Mouse (Mus musculus): ENCODE results near the gene Ppp1r15b. TPM values are rescaled to one million over a fixed set of nuclear protein-coding genes. Genes with fewer than 3 reads are reported as not detected.

The Ppp1r15b gene
- polyA plus RNA-seq, 1 experiment from 2014 or later: 29.6 TPM

- no peaks in the 10 kb centered on the region for H3K4me1 ChIP-seq (replicated peaks; ENCODE audit: control insufficient read depth, insufficient read depth, low read length)
- DNase-seq (ENCODE audit: low spot score): no peak
- H3K9ac ChIP-seq: no peak overlapping the region
- ATAC-seq (ENCODE audit: low FRiP score): no peak
- H3K36me3 ChIP-seq (replicated peaks; ENCODE audit: control insufficient read depth, insufficient read depth): peaks cover 79% of the 10 kb centered on the region
- H3K27me3 ChIP-seq (ENCODE audit: control insufficient read depth, insufficient read depth, low read length): no peaks in the 10 kb centered on the region
- no peak overlapping the region for H3K4me2 ChIP-seq (replicated peaks)
- H3K9me3 ChIP-seq (ENCODE audit: control insufficient read depth, low read length): no peaks in the 10 kb centered on the region
- no peak overlapping the region for H3K27ac ChIP-seq
- 92% methylated on average over 4 of the region's 4 CpGs for WGBS
- no peak overlapping the region for H3K4me3 ChIP-seq (replicated peaks; ENCODE audit: low read length)
Observed at GRCm38 (mm10) chr1:133089415-133089814, 41.5 kb upstream of the Ppp1r15b start.

GRCm38 (mm10) chr1:133090641-133091040 is 40.3 kb upstream of the Ppp1r15b start:
- H3K4me3 ChIP-seq (replicated peaks; ENCODE audit: low read length): no peak overlapping the region
- no peaks in the 10 kb centered on the region for H3K9me3 ChIP-seq (ENCODE audit: control insufficient read depth, low read length)
- DNase-seq (ENCODE audit: low spot score) (no peak), ATAC-seq (ENCODE audit: low FRiP score) (no peak)
- no peak overlapping the region for H3K4me2 ChIP-seq (replicated peaks)
- no peak overlapping the region for H3K9ac ChIP-seq
- H3K27me3 ChIP-seq (ENCODE audit: control insufficient read depth, insufficient read depth, low read length): no peaks in the 10 kb centered on the region
- WGBS: 86% methylated on average over 6 of the region's 6 CpGs
- H3K36me3 ChIP-seq (replicated peaks; ENCODE audit: control insufficient read depth, insufficient read depth): peaks cover 83% of the 10 kb centered on the region
- H3K27ac ChIP-seq: no peak overlapping the region
- no peaks in the 10 kb centered on the region for H3K4me1 ChIP-seq (replicated peaks; ENCODE audit: control insufficient read depth, insufficient read depth, low read length)

GRCm38 (mm10) chr1:133091483-133091882 is 39.5 kb upstream of the Ppp1r15b start:
- peaks cover 91% of the 10 kb centered on the region for H3K36me3 ChIP-seq (replicated peaks; ENCODE audit: control insufficient read depth, insufficient read depth)
- WGBS: 91% methylated on average over 8 of the region's 8 CpGs
- ATAC-seq (ENCODE audit: low FRiP score) (no peak), DNase-seq (ENCODE audit: low spot score) (no peak)
- no peak overlapping the region for H3K27ac ChIP-seq
- H3K4me2 ChIP-seq (replicated peaks): no peak overlapping the region
- H3K9me3 ChIP-seq (ENCODE audit: control insufficient read depth, low read length): no peaks in the 10 kb centered on the region
- no peaks in the 10 kb centered on the region for H3K27me3 ChIP-seq (ENCODE audit: control insufficient read depth, insufficient read depth, low read length)
- H3K4me1 ChIP-seq (replicated peaks; ENCODE audit: control insufficient read depth, insufficient read depth, low read length): no peaks in the 10 kb centered on the region
- H3K9ac ChIP-seq: no peak overlapping the region
- no peak overlapping the region for H3K4me3 ChIP-seq (replicated peaks; ENCODE audit: low read length)

GRCm38 (mm10) chr1:133093719-133094118 is 37.2 kb upstream of the Ppp1r15b start:
- no peak overlapping the region for H3K27ac ChIP-seq
- DNase-seq (ENCODE audit: low spot score): no peak
- no peaks in the 10 kb centered on the region for H3K9me3 ChIP-seq (ENCODE audit: control insufficient read depth, low read length)
- no peaks in the 10 kb centered on the region for H3K27me3 ChIP-seq (ENCODE audit: control insufficient read depth, insufficient read depth, low read length)
- WGBS: 88% methylated on average over 7 of the region's 7 CpGs
- no peak overlapping the region for H3K4me2 ChIP-seq (replicated peaks)
- no peaks in the 10 kb centered on the region for H3K4me1 ChIP-seq (replicated peaks; ENCODE audit: control insufficient read depth, insufficient read depth, low read length)
- H3K36me3 ChIP-seq (replicated peaks; ENCODE audit: control insufficient read depth, insufficient read depth): peaks cover 99% of the 10 kb centered on the region
- ATAC-seq (ENCODE audit: low FRiP score): no peak
- H3K9ac ChIP-seq: no peak overlapping the region
- no peak overlapping the region for H3K4me3 ChIP-seq (replicated peaks; ENCODE audit: low read length)

- H3K4me2 ChIP-seq (replicated peaks): no peak overlapping the region
- no peaks in the 10 kb centered on the region for H3K27me3 ChIP-seq (ENCODE audit: control insufficient read depth, insufficient read depth, low read length)
- DNase-seq (ENCODE audit: low spot score): peak; percentile 81
- peaks cover 98% of the 10 kb centered on the region for H3K36me3 ChIP-seq (replicated peaks; ENCODE audit: control insufficient read depth, insufficient read depth)
- 46% methylated on average over 17 of the region's 17 CpGs for WGBS
- no peaks in the 10 kb centered on the region for H3K4me1 ChIP-seq (replicated peaks; ENCODE audit: control insufficient read depth, insufficient read depth, low read length)
- no peak overlapping the region for H3K27ac ChIP-seq
- H3K4me3 ChIP-seq (replicated peaks; ENCODE audit: low read length): no peak overlapping the region
- no peak overlapping the region for H3K9ac ChIP-seq
- ATAC-seq (ENCODE audit: low FRiP score): peak; percentile 68; the same call in 1 of the 2 replicates
- no peaks in the 10 kb centered on the region for H3K9me3 ChIP-seq (ENCODE audit: control insufficient read depth, low read length)
Observed at GRCm38 (mm10) chr1:133100980-133101798, 29.8 kb upstream of the Ppp1r15b start.

- no peaks in the 10 kb centered on the region for H3K9me3 ChIP-seq (ENCODE audit: control insufficient read depth, low read length)
- H3K4me3 ChIP-seq (replicated peaks; ENCODE audit: low read length): no peak overlapping the region
- H3K27me3 ChIP-seq (ENCODE audit: control insufficient read depth, insufficient read depth, low read length): no peaks in the 10 kb centered on the region
- no peak for ATAC-seq (ENCODE audit: low FRiP score)
- 81% methylated on average over 5 of the region's 5 CpGs for WGBS
- DNase-seq (ENCODE audit: low spot score): no peak
- no peak overlapping the region for H3K9ac ChIP-seq
- no peak overlapping the region for H3K27ac ChIP-seq
- H3K4me2 ChIP-seq (replicated peaks): no peak overlapping the region
- peaks cover 95% of the 10 kb centered on the region for H3K36me3 ChIP-seq (replicated peaks; ENCODE audit: control insufficient read depth, insufficient read depth)
- H3K4me1 ChIP-seq (replicated peaks; ENCODE audit: control insufficient read depth, insufficient read depth, low read length): no peaks in the 10 kb centered on the region
Observed at GRCm38 (mm10) chr1:133102108-133102507, 28.8 kb upstream of the Ppp1r15b start.

GRCm38 (mm10) chr1:133103315-133103714 is 27.6 kb upstream of the Ppp1r15b start:
- Histone ChIP-seq H3K4me1 (replicated peaks; ENCODE audit: control insufficient read depth, insufficient read depth, low read length) (no peaks in the 10 kb centered on the region), H3K27me3 (ENCODE audit: control insufficient read depth, insufficient read depth, low read length) (no peaks in the 10 kb centered on the region), H3K9ac (no peak overlapping the region), H3K36me3 (replicated peaks; ENCODE audit: control insufficient read depth, insufficient read depth) (peaks cover 87% of the 10 kb centered on the region), H3K27ac (no peak overlapping the region), H3K4me3 (replicated peaks; ENCODE audit: low read length) (no peak overlapping the region), H3K4me2 (replicated peaks) (no peak overlapping the region), H3K9me3 (ENCODE audit: control insufficient read depth, low read length) (no peaks in the 10 kb centered on the region)
- ATAC-seq (ENCODE audit: low FRiP score): no peak
- no peak for DNase-seq (ENCODE audit: low spot score)
- 97% methylated on average over 7 of the region's 7 CpGs for WGBS

GRCm38 (mm10) chr1:133103871-133104270 is 27.1 kb upstream of the Ppp1r15b start:
- peaks cover 83% of the 10 kb centered on the region for H3K36me3 ChIP-seq (replicated peaks; ENCODE audit: control insufficient read depth, insufficient read depth)
- WGBS: 92% methylated on average over 6 of the region's 6 CpGs
- no peak overlapping the region for H3K4me2 ChIP-seq (replicated peaks)
- ATAC-seq (ENCODE audit: low FRiP score): no peak
- H3K9ac ChIP-seq: no peak overlapping the region
- no peaks in the 10 kb centered on the region for H3K9me3 ChIP-seq (ENCODE audit: control insufficient read depth, low read length)
- no peak for DNase-seq (ENCODE audit: low spot score)
- no peaks in the 10 kb centered on the region for H3K4me1 ChIP-seq (replicated peaks; ENCODE audit: control insufficient read depth, insufficient read depth, low read length)
- no peak overlapping the region for H3K4me3 ChIP-seq (replicated peaks; ENCODE audit: low read length)
- no peaks in the 10 kb centered on the region for H3K27me3 ChIP-seq (ENCODE audit: control insufficient read depth, insufficient read depth, low read length)
- no peak overlapping the region for H3K27ac ChIP-seq

- 94% methylated on average over 4 of the region's 4 CpGs for WGBS
Observed at GRCm38 (mm10) chr1:133116108-133116507, 14.8 kb upstream of the Ppp1r15b start.

More at GRCm38 (mm10) chr1:133116108-133116507, 14.8 kb upstream of the Ppp1r15b start:
- Histone ChIP-seq H3K4me1 (replicated peaks; ENCODE audit: control insufficient read depth, insufficient read depth, low read length) (no peaks in the 10 kb centered on the region), H3K9me3 (ENCODE audit: control insufficient read depth, low read length) (no peaks in the 10 kb centered on the region), H3K27ac (no peak overlapping the region), H3K36me3 (replicated peaks; ENCODE audit: control insufficient read depth, insufficient read depth) (no peaks in the 10 kb centered on the region), H3K9ac (no peak overlapping the region), H3K27me3 (ENCODE audit: control insufficient read depth, insufficient read depth, low read length) (no peaks in the 10 kb centered on the region), H3K4me3 (replicated peaks; ENCODE audit: low read length) (no peak overlapping the region), H3K4me2 (replicated peaks) (no peak overlapping the region)
- ATAC-seq (ENCODE audit: low FRiP score): no peak
- DNase-seq (ENCODE audit: low spot score): no peak

Measured in hindbrain, embryonic 14.5 days (tissue).